Mouse (Mus musculus) liver, embryonic 11.5 days (tissue): ENCODE results near the gene Nek11. TPM values are rescaled to one million over a fixed set of nuclear protein-coding genes. Genes with fewer than 3 reads are reported as not detected.
A peak's percentile ranks its signal among the peaks of the same experiment; 100 is the strongest.
"Not testable (repeated sequence)": the region's sequence is repeated elsewhere in the genome, so short reads cannot be mapped to it uniquely, and the experiment has no call there.

ENCODE experiments used
- ATAC-seq: fragments of 200-750 bp; cut with Nextera tagmentation; replicated peaks from 2 replicates; pipeline ENCODE4 v1.8.0; 2017; ENCODE audit warnings: moderate number of reproducible peaks, mild to moderate bottlenecking, moderate TSS enrichment, moderate library complexity; ENCODE audit not compliant: low FRiP score
- DNase-seq: peaks from one replicate; pipeline ENCODE4 v3.0.0-alpha.2; 2017; ENCODE audit warnings: low spot score
- H3K27ac ChIP-seq: fragments of 300-500 bp; sonication (generic); 2 replicates; pipeline ENCODE4 v1.5.1; 2014; ENCODE audit warnings: mild to moderate bottlenecking, low read depth, low read length, control low read depth
- H3K27me3 ChIP-seq: fragments of 300-500 bp; sonication (generic); replicated peaks from 2 replicates; pipeline ENCODE4 v1.6.1; 2014; ENCODE audit warnings: low read length, mixed read lengths; ENCODE audit not compliant: control insufficient read depth, insufficient read depth
- H3K36me3 ChIP-seq: fragments of 300-500 bp; sonication (generic); 2 replicates; pipeline ENCODE4 v1.6.1; 2014; ENCODE audit warnings: mild to moderate bottlenecking, low read length, moderate library complexity, mixed read lengths; ENCODE audit not compliant: control insufficient read depth, insufficient read depth
- H3K4me1 ChIP-seq: fragments of 300-500 bp; sonication (generic); replicated peaks from 2 replicates; pipeline ENCODE4 v1.6.1; 2014; ENCODE audit warnings: low read length, mixed read lengths; ENCODE audit not compliant: control insufficient read depth, insufficient read depth
- H3K4me2 ChIP-seq: fragments of 300-500 bp; sonication (generic); 2 replicates; pipeline ENCODE4 v1.6.1; 2014; ENCODE audit warnings: mild to moderate bottlenecking, control low read depth, moderate library complexity
- H3K4me3 ChIP-seq: fragments of 300-500 bp; sonication (generic); 2 replicates; pipeline ENCODE4 v1.5.1; 2014; ENCODE audit warnings: low read depth, low read length, control low read depth
- H3K9ac ChIP-seq: fragments of 300-500 bp; sonication (generic); 2 replicates; pipeline ENCODE4 v1.6.1; 2014; ENCODE audit warnings: low read depth, low read length, control low read depth
- H3K9me3 ChIP-seq: fragments of 300-500 bp; sonication (generic); 2 replicates; pipeline ENCODE4 v1.6.1; 2016; ENCODE audit warnings: low read length, inconsistent platforms, mixed read lengths; ENCODE audit not compliant: control insufficient read depth
- WGBS: fragments of 180-500 bp; shearing (Covaris S2); extraction: QIAGEN DNeasy Blood & Tissue Kit; methylation state at CpG from one replicate; pipeline ENCODE4 v1.1.7; 2014; 5-methylcytosine and 5-hydroxymethylcytosine counted together
- polyA plus RNA-seq: library from polyadenylated mRNA; unstranded; fragments of >200 nt; fragmentation: Nextera tagmentation; extraction: Ambion mirVana; gene quantifications from 2 replicates; pipeline ENCODE4 v1.2.1, GENCODE M21; 2014

Gene Nek11
- polyA plus RNA-seq, 1 experiment from 2014 or later = 0.29 TPM

- WGBS = 79% methylated on average over 3 of the region's 3 CpGs
- no peaks in the 10 kb centered on the region for H3K4me1 ChIP-seq
- H3K9me3 ChIP-seq = no peaks in the 10 kb centered on the region
- no peak overlapping the region for H3K4me3 ChIP-seq
- no peaks in the 10 kb centered on the region for H3K36me3 ChIP-seq
- H3K27ac ChIP-seq = no peak overlapping the region
- no peak overlapping the region for H3K9ac ChIP-seq
- no peak overlapping the region for H3K4me2 ChIP-seq
- no peak for ATAC-seq
- no peak for DNase-seq
- H3K27me3 ChIP-seq = no peaks in the 10 kb centered on the region
Measured at GRCm38 (mm10) chr9:105182392-105182791, 212.9 kb downstream of the Nek11 start.

- DNase-seq (no peak), ATAC-seq (no peak)
- no peak within 1 kb of the TSS for H3K27ac ChIP-seq
- WGBS = 75% methylated on average over 6 of the region's 6 CpGs
- no peak within 1 kb of the TSS for H3K9ac ChIP-seq
- no peaks in the 10 kb centered on the region for H3K36me3 ChIP-seq
- H3K4me1 ChIP-seq = no peaks in the 10 kb centered on the region
- no peak within 1 kb of the TSS for H3K4me2 ChIP-seq
- no peak within 1 kb of the TSS for H3K4me3 ChIP-seq
- no peaks in the 10 kb centered on the region for H3K9me3 ChIP-seq
- no peaks in the 10 kb centered on the region for H3K27me3 ChIP-seq
Measured at GRCm38 (mm10) chr9:105144992-105145391, 250.3 kb downstream of the Nek11 start, which contains the start of gene 1700080E11Rik. TSS of gene 1700080E11Rik (minus strand) at chr9:105145092.

- Histone ChIP-seq H3K4me1 (no peaks in the 10 kb centered on the region), H3K4me3 (no peak overlapping the region), H3K9ac (no peak overlapping the region), H3K9me3 (no peaks in the 10 kb centered on the region), H3K4me2 (no peak overlapping the region), H3K27me3 (no peaks in the 10 kb centered on the region), H3K27ac (no peak overlapping the region), H3K36me3 (no peaks in the 10 kb centered on the region)
- DNase-seq = no peak
- WGBS = 49% methylated on average over 6 of the region's 6 CpGs
- ATAC-seq = no peak
Measured at GRCm38 (mm10) chr9:105139204-105139603, 256.1 kb downstream of the Nek11 start.

- 38% methylated on average over 1 of the region's 1 CpGs for WGBS
- Histone ChIP-seq H3K4me3 (no peak overlapping the region), H3K9me3 (no peaks in the 10 kb centered on the region), H3K4me1 (no peaks in the 10 kb centered on the region), H3K36me3 (no peaks in the 10 kb centered on the region), H3K27me3 (no peaks in the 10 kb centered on the region), H3K27ac (no peak overlapping the region), H3K9ac (no peak overlapping the region), H3K4me2 (no peak overlapping the region)
- no peak for DNase-seq
- no peak for ATAC-seq
Measured at GRCm38 (mm10) chr9:105136404-105136803, 258.9 kb downstream of the Nek11 start.

GRCm38 (mm10) chr9:105134536-105134935, 260.8 kb downstream of the Nek11 start:
- 68% methylated on average over 5 of the region's 5 CpGs for WGBS

GRCm38 (mm10) chr9:105132002-105132367, 263.3 kb downstream of the Nek11 start:
- Histone ChIP-seq H3K27ac (no peak overlapping the region), H3K36me3 (no peaks in the 10 kb centered on the region), H3K27me3 (no peaks in the 10 kb centered on the region), H3K9ac (no peak overlapping the region), H3K4me3 (peak overlapping the region; percentile 83), H3K4me1 (no peaks in the 10 kb centered on the region; the same call in 1 of the 2 replicates), H3K4me2 (peak overlapping the region; percentile 95), H3K9me3 (no peaks in the 10 kb centered on the region)
- 18% methylated on average over 5 of the region's 5 CpGs for WGBS
- DNase-seq = no peak
- peak; percentile 24 for ATAC-seq

More at GRCm38 (mm10) chr9:105134536-105134935, 260.8 kb downstream of the Nek11 start:
- Histone ChIP-seq H3K9me3 (no peaks in the 10 kb centered on the region), H3K27ac (no peak overlapping the region), H3K36me3 (no peaks in the 10 kb centered on the region), H3K4me3 (no peak overlapping the region), H3K4me2 (no peak overlapping the region), H3K4me1 (no peaks in the 10 kb centered on the region; the same call in 1 of the 2 replicates), H3K9ac (no peak overlapping the region), H3K27me3 (no peaks in the 10 kb centered on the region)
- DNase-seq (no peak), ATAC-seq (no peak)

- Histone ChIP-seq H3K9me3 (no peaks in the 10 kb centered on the region), H3K9ac (peak within 1 kb of the TSS; percentile 81), H3K36me3 (no peaks in the 10 kb centered on the region), H3K4me3 (peak within 1 kb of the TSS; percentile 83), H3K27ac (peak within 1 kb of the TSS; percentile 35), H3K27me3 (no peaks in the 10 kb centered on the region), H3K4me1 (no peaks in the 10 kb centered on the region; the same call in 1 of the 2 replicates), H3K4me2 (peak within 1 kb of the TSS; percentile 95)
- WGBS = under 1% methylated on average over 55 of the region's 60 CpGs
- DNase-seq = peak; percentile 83
- ATAC-seq = peak; percentile 100
Measured at GRCm38 (mm10) chr9:105131253-105132001, 263.9 kb downstream of the Nek11 start, which contains the start of gene Nudt16. TSS of gene Nudt16 (minus strand) at chr9:105131824.

GRCm38 (mm10) chr9:105130331-105130730, 265.0 kb downstream of the Nek11 start:
- Histone ChIP-seq H3K36me3 (no peaks in the 10 kb centered on the region), H3K27me3 (no peaks in the 10 kb centered on the region), H3K4me1 (no peaks in the 10 kb centered on the region; the same call in 1 of the 2 replicates), H3K27ac (no peak overlapping the region), H3K4me2 (peak overlapping the region; percentile 95), H3K4me3 (no peak overlapping the region; the same call in 1 of the 2 replicates), H3K9me3 (no peaks in the 10 kb centered on the region), H3K9ac (peak overlapping the region; percentile 81; the same call in 1 of the 2 replicates)
- DNase-seq = no peak
- ATAC-seq = no peak
- WGBS = 89% methylated on average over 8 of the region's 8 CpGs

- not testable (repeated sequence) for H3K4me2 ChIP-seq, H3K27me3 ChIP-seq, H3K36me3 ChIP-seq, DNase-seq, H3K4me3 ChIP-seq, H3K9ac ChIP-seq, ATAC-seq, H3K27ac ChIP-seq, H3K4me1 ChIP-seq, H3K9me3 ChIP-seq
- 82% methylated on average over 3 of the region's 3 CpGs for WGBS
Measured at GRCm38 (mm10) chr9:105125206-105125605, 270.1 kb downstream of the Nek11 start.
